Mouse (Mus musculus): ENCODE measurements around the gene Arhgef19.

Arhgef19 gene

DNA sequence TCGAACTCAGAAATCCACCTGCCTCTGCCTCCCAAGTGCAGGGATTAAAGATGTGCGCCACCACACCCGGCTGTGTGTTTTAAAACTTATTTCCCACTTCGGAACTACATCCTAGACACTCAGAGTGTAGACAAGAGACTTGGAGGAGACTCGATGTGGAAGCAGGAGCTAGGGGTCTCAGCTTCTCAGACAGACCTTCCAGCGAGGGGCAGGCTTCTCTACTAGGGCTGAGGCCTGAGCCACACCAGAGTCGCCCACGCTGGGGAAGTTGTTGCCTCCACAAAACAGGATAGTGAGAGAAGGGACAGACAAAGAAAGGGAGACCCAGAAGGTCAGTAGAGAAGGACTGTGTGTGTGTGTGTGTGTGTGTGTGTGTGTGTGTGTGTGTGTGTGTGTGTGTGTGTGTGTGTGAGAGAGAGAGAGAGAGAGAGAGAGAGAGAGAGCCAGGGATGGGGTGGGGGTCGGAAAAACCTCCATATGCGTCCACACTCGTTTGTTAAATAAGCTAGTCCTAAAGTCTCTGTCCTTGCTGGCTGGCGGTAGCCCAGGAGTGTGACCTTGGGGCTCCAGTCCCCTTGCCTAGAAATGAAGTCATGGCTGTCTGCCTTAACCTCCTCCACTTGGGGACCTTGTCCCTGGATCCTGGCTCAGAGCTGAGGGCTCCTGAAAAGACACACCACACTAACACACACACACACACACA is 44.0 kb downstream of the Arhgef19 start:
- in situ Hi-C loops (cut with MboI, MseI): no loop called here

DNA sequence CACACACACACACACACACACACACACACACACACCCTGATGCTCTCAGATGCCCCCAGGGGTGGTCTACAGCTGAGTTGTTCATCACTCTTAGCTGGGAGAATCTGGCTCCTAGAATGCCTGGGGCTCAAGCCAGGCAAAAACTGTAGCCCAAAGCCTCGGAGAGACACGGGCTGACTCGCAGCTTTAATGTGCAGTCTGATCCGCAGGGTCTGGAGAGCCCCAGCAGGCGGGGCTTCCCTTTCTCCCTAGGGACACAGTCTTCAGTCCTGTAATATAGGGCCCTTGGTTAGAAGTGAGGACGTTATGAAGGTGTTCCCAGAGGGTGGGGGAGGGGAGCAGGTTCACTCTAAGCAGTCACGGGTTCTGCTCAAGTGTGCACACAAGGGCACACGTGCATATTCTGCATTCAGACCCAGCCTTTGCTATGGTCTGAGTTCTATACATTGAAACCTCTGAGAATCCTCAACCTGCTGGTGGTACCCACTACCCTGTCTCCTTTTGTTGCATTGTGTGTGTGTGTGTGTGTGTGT is 44.6 kb downstream of the Arhgef19 start:
- in situ Hi-C loops (cut with MboI, MseI): no loop called here

DNA sequence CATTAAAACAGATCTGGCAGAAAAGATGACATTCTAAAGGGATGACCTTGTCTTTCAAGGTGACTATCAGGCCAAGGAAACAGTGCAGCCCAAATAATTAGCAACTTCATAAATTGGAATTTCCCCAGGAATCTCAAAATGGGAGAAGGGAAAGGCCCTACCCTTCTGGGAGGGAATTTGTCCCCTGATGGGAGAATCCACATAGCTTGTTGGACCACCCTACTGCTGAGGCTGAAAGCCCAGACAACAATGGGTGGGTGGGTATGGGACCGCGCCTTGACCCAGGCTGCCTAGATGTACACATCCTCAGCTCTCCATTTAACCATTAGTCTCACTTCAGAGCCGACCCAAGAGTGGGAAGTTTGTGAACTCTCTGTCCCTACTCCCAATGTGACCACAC is 45.2 kb downstream of the Arhgef19 start:
- in situ Hi-C loops (cut with MboI, MseI): no loop called here

DNA sequence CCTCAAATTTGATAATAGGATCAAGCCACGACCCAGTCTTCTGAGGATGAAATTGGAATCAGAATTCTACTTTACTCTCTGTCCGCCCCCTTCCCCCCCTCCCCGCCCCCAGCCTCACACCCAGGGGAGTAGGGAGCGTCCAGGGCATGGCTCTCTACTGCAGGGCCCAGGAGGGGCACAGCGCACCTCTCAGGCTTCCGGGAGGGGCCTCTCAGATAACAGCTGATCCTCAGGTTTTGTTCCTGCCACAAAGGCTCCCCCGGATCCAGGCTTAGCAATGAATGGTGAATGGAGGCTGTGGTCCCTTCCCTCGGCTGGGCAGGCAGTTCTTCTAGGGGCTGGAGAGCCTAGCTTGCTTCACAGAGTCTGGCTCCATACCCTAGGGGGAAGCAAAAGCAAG is 45.8 kb downstream of the Arhgef19 start:
- in situ Hi-C loops (cut with MboI, MseI): no loop called here

DNA sequence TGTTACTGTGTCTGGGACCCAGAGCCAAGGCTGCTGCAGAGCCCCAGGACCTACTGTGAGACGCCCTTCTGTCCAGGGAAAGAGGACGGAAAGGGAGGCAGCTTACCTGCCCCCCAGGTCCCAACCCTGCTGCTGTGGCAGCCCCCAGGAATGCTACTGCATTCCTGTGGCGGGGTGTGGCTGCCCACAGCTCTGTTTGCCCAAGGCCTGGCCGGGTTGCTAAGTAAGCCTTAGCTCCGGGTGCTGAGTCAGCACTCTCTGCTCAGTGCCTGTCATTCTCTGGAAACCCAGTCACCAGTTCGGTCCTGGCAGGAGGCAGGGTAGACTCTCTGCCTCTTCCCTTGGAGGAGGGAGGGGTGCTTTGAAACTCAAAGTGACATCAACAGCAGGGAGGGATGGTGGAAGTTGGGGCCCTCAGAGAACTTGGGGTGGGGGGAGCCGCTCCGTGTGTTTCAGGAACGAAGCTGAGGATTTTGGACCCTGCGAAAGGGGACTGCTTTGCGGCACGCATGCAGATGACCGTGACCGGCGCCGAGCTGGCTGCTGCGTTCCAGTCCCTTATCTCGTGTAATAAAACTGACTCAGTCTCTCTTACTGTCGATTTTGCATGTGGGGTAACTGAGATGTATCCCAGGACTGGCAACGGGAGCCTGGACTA is 47.7 kb downstream of the Arhgef19 start:
- in situ Hi-C loops (cut with MboI, MseI): no loop called here

DNA sequence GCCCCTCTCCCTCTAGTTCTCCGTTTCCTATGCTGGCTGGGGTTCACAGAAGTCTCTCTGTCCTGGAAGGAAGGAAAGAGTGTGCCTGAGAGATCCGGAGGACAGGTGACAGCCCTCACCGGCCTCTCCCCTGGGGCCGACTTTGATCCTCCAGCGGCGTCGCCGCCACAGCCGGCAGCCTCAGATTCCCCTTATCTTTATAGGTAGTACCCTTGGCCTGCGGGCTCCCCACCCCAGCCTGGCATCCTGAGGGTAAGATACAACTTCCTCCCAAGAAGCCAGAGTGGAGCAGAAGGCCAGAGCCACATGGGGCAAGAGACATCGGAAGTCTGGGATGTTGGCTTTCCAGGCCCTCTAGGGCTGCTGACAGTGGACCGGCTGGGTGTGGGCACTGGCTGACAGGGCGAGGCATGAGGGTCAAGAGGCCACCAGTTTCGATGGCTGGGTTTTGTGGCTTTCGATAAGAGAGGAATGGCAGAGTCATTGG is 48.3 kb downstream of the Arhgef19 start:
- in situ Hi-C loops (cut with MboI, MseI): no loop called here

DNA sequence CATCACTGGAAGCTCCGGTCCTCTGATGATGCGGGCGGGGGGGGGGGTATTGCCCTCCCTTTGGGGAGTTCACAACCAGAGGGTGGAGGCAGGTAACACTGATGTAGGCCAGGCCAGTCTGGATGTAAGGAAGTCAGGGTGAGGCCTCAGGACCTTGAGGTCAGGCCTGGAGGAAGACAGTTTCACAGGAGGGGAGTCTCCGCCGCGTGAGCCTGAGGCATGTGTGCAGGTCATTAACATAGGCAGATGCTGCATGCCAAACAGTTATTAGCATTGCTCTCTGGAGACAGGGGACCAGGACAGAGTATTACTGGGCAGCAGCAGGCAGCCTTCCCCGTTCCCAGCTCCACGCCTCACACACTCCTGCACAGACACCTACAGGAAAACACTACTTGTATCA is 48.9 kb downstream of the Arhgef19 start:
- in situ Hi-C loops (cut with MboI, MseI): no loop called here

DNA sequence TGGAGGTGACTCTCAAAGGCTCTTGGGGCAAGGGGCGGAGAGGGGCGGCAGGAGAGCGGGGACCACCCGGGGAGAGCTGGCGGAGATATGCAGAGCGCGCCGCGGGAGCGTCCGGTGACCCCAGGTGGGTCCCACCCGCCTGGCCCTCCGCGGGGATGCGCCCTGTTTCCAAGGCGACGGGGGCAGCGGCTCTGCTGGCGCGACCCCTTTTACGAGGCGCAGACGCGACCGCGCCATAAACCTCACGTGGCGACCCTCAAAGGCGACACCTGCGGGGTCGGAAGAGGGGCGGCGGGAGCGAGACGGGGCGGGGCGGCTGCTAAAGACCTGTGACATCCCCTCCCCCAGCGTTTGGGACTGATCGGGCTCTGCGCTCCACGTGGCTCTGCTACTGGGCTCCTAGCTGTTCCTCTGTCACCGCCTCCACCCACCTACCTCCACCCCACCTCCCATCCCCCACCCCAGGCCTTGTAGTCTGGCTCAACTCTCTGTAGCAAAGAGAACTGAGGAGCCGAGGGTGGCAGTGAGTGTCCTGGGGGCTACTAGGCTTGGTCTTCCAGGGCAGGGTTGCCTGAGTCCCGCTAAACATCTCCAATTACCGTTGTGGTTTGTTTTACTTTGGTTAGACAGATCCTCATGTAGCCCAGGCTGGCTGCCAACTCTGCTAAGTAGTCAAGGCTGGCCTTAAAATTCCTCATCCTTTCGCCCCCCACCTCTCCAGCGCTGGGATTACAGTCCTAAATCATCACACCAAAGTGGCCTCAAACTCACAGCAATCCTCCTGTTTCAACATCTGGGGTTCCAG is 52.5 kb downstream of the Arhgef19 start:
- in situ Hi-C loops (cut with MboI, MseI): no loop called here

DNA sequence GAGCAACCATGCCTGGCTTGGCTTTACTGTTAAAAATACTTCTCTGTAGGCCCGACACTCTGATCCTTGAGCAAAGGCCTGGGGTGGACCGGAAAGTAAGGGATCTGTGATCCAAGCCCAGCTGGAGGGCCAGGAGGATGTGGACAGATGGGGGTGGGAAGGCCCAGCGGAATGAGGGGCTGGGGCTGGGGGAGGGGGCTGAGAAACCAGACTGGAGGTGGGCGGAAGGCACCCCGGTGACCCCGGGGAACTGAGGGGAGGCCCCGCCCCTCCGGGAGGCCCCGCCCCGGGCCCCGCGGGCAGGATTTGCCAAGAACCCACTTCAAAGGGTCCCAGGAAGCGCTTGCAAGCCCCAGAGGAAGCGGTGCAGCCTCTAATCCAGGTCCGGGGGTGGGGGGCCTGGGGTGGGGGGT is 56.5 kb downstream of the Arhgef19 start:
- in situ Hi-C loops (cut with MboI, MseI): no loop called here

DNA sequence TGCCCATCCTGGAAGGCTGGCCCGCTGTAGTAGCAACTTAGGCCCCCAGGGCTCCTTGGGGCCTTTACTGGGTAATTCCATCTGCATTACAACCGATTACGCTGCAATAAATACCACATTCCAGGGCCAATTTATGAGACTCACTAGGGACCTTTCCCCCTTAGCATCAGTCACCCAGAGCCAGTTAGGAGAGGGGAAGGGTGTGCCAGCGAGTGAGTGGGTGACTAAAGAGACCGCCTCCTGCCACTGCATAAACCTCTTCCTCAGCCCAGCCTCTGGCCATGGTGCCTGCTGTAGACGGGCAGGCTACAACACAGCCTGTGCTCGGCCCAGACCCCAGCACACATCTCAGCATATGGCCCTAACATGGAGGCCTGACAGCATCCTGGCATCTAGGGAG is 58.6 kb downstream of the Arhgef19 start:
- in situ Hi-C loops (cut with MboI, MseI): no loop called here

DNA sequence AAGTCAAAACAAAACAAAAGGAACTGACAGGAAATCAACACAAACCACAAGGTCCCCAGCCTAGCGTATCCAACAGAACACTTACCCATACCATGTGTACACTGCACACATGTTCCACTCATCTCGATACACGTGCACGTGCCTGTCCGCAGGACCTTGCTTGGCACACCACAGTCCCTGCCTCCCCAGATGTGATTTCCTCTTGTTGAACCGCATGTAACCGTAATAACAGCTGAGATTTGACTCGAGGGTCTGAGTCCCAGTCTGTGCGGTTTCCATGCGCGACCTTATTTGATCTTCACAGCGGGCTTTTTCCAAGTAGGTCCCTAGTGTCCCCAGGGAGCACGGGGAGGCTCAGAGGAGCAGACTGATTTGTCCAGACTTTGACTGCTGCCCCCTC is 60.1 kb downstream of the Arhgef19 start:
- in situ Hi-C loops (cut with MboI, MseI): no loop called here

DNA sequence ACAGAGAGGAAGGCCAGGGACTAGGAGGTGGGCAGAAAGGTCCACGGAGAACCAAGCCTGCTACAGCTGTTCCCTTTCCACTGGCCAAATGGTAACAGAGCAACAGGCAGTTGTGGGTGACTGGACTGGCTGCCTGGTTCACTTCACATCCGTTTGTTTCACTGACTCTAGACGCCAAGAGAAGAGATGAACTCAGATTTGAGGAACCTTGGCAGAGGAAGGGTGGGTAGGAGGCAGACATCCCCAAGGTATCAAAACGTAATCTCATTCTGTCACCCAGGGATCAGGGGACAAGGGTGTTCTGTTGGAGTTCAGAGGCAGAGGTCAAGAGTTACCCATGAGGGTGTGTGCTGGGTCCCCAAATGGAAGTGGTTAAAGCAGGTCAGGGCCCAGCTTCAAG is 60.9 kb downstream of the Arhgef19 start:
- in situ Hi-C loops (cut with MboI, MseI): no loop called here

DNA sequence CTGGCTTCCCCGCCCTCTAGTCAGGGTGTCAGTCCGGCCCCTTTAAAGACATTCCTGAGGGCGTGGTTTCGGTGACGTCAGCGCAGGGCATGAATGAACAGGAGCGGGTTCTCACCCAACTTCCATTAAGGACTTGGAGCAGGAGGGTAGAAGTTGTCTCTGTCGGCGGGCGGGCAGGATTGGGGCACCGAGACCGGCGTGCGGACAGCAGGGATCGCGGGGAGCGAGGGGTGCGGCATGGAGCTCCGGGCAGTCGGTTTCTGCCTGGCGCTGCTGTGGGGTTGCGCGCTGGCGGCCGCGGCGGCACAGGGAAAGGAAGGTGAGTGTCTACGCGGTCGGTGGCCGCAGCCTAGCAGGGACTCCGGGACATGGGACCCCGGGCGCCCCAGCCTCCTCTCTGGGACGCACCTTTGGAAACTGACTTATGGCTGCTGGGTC is 61.8 kb downstream of the Arhgef19 start, which contains the start of gene Epha2:
Gene Epha2 (plus strand): TSS at position 125 of the 438 bp plus-strand sequence.
- in situ Hi-C loops (cut with MboI, MseI): no loop called here

DNA sequence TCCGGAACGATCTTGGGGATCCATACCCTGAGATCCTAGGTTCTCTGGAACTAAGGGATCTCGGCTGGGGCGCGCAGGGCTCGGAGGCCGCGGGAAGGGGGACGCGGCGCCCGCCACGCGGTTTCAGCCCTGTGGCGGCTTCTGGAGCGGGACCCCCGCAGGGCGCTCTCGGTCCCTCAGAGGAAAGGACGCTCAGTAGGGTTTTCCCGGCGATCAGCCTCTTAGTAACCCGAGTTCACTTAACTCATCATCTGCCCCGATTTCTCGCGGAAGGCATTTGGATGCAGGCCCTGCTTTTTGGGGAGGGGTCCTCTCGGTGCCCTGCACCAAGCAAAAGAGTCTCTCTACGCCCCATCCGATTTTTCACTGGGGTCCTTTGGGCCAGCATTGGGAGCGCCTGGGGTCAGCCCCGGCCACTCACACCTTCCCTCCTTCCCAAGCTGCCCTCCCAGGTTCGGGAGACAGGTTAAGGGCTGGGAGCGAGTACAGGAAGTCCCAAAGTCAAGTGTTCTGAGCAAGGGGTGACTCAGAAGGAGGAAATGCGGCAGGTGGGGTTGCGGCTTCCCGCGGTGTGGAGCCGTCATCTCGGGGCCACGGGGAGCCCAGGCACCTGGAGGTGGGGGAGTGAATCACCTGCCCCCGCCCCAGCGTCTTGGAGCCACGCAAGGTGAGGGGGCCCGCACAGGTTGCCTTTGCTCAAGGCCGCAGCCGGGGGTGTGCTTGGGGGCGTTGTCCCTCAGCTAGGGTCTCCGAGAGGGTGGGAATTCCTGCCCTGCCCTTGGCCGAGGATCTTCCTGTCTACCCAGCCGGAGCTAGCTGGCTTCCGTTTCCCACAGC is 62.5 kb downstream of the Arhgef19 start:
- in situ Hi-C loops (cut with MboI, MseI): no loop called here

DNA sequence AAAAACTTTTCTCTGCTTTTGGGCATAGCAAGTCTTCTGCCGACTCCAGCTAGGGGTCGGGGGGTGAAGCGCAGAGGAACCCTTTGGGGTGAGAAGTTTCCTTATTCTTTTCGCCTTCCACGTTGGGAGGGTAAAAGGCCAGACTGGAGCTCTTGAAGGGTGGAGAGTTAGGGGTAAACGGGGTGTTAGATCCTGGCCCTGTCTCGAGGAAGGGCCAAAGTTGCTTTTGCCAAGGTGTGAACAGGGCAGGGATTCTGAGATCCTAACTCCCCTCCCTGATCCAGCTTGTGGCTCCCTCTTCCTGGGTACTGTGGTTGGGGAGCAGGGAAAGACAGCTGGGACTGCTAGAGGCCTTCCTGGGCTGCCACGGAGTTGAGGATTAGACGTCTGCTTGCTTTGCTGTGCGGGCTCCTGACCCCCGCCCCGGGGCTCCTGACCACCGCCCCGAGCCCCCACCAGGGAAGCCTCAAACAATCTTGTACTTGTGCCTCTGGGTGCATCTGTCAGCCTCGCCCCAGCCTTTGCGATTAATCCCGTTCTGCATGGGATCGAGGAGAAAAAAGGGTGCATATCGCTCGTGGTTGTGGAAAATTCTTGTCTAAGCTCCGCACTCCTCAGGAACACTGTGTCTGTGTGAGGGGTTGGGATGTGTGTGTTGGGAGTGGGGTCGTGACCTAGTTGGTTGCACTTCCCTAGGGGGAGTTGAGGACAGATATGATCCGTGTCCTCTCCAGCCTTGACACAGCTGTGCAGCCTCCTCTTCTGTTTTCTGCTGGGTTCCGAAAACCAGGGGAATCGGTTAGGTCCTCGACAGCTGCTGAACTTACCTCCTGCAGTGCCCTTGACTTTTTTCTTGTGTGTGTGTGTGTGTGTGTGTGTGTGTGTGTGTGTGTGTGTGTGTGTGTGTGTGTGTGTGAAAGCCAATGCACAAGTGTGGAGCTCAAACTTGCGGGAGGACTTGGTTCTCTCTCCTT is 63.4 kb downstream of the Arhgef19 start:
- in situ Hi-C loops (cut with MboI, MseI): no loop called here

DNA sequence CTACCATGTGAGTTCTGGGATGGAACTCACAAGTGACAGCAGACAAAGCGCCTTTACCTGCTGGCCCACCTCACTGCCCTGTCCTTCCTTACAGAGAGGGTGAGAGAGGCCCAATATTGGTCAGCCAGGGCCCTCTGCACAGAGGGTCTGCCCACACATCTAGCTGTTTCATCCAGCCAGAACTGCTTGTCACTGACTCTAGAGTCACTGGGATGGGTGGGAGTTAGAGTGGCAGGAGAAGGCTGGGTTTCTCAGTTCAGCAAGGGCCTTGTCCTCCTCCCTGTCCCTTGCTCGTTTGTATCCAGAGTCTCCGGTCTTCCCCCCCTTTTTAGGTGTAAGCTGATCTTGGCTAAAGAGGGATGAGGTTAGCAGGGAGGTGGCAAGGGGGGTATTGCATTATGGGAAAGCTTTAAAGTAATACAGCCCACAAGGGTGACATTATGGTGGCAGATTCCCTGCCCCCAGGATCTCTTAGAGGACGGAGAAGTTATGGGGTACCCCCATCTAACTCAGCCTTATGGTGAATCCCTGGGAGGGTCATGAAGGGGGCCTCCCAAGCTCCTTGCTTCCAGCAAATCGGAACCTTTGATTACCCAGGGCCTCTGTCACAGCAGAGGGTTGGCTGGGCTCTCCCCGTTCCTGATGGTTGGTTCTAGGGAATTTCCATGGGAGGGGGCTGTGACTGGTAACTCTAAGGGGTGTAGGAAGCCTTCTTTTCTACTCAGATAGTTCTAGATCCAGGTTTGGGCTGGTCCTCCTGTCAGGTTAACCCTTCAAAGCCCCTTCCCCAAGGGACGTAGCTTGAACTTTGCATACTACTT is 64.3 kb downstream of the Arhgef19 start:
- in situ Hi-C loops (cut with MboI, MseI): no loop called here

DNA sequence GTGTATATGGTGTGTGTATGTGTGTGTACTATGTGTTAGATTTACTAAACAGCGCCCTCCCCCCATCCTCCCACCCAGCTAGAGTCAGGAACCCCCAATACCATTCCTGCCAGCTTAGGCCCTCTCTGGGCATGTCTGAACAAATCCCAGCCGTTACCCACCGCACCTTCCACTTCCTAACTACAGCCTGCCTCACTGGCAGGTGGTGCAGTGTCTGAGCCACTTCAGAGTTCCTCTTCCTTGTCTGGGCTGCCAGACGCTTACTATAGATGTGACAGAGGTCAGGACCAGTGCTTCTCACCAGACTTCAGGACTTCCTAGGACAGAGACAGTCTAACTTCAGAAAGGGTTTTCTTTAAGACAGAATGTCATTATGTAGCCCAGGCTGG is 64.9 kb downstream of the Arhgef19 start:
- in situ Hi-C loops (cut with MboI, MseI): no loop called here

DNA sequence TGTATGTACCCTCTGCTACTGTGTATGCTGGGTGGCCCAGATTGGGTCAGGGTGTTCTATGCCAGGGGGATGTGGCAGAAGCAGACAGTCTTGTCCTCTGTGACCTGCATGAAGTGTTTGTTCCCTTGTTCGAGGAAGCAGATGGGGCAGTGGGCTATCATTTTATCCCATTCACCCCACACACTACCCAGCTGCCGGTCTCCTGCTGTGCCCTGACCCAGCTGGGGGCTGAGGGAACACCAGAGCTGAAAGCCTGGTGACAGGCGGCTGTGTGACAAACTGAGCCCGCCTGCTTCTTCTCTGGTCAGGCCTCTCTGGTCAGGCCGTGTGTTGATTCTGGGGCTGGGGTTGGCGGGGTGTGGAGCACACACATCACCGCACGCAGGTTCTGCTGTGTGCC is 66.8 kb downstream of the Arhgef19 start:
- in situ Hi-C loops (cut with MboI, MseI): no loop called here
